Mouse (Mus musculus) embryonic facial prominence, embryonic 13.5 days (tissue): Measurements from ENCODE around the gene Washc2. TPM values are rescaled to one million over a fixed set of nuclear protein-coding genes. Genes with fewer than 3 reads are reported as not detected.
A peak's percentile ranks its signal among the peaks of the same experiment; 100 is the strongest.
"Not testable (repeated sequence)": the region's sequence is repeated elsewhere in the genome, so short reads cannot be mapped to it uniquely, and the experiment has no call there.

ENCODE experiments used
- ATAC-seq: fragments of 200-750 bp; cut with Nextera tagmentation; 2 replicates; pipeline ENCODE4 v1.8.0; 2017; ENCODE audit warnings: low read depth; ENCODE audit not compliant: insufficient number of reproducible peaks, insufficient read depth, low FRiP score, low TSS enrichment
- H3K27ac ChIP-seq: fragments of 300-500 bp; sonication (generic); 2 replicates; pipeline ENCODE4 v1.5.1; 2015; ENCODE audit warnings: moderate library complexity, mild to moderate bottlenecking, inconsistent platforms
- H3K27me3 ChIP-seq: fragments of 300-500 bp; sonication (generic); 2 replicates; pipeline ENCODE4 v1.6.1; 2015; ENCODE audit warnings: mild to moderate bottlenecking, inconsistent platforms
- H3K36me3 ChIP-seq: fragments of 300-500 bp; sonication (generic); 2 replicates; pipeline ENCODE4 v1.6.1; 2015; ENCODE audit warnings: mild to moderate bottlenecking, inconsistent platforms
- H3K4me1 ChIP-seq: fragments of 300-500 bp; sonication (generic); 2 replicates; pipeline ENCODE4 v1.6.1; 2015; ENCODE audit warnings: inconsistent platforms
- H3K4me2 ChIP-seq: fragments of 300-500 bp; sonication (generic); 2 replicates; pipeline ENCODE4 v1.6.1; 2015; ENCODE audit warnings: moderate library complexity, mild to moderate bottlenecking, inconsistent platforms
- H3K4me3 ChIP-seq: fragments of 300-500 bp; sonication (generic); 2 replicates; pipeline ENCODE4 v1.5.1; 2015; ENCODE audit warnings: mild to moderate bottlenecking, inconsistent platforms
- H3K9ac ChIP-seq: fragments of 300-500 bp; sonication (generic); 2 replicates; pipeline ENCODE4 v1.6.1; 2015; ENCODE audit warnings: mild to moderate bottlenecking, inconsistent platforms
- H3K9me3 ChIP-seq: fragments of 300-500 bp; sonication (generic); 2 replicates; pipeline ENCODE4 v1.6.1; 2016; ENCODE audit warnings: inconsistent platforms
- WGBS: fragments of 180-500 bp; shearing (Covaris S2); methylation state at CpG from one replicate; pipeline ENCODE4 v1.1.7; 2015; ENCODE audit warnings: mixed read lengths; 5-methylcytosine and 5-hydroxymethylcytosine counted together
- polyA plus RNA-seq: library from polyadenylated mRNA; unstranded; fragments of >200 nt; fragmentation: Nextera tagmentation; extraction: Ambion mirVana; gene quantifications from 2 replicates; pipeline ENCODE4 v1.2.1, GENCODE M21; 2015

Gene Washc2
- polyA plus RNA-seq, 1 experiment from 2014 or later, result 57.6 TPM

DNA sequence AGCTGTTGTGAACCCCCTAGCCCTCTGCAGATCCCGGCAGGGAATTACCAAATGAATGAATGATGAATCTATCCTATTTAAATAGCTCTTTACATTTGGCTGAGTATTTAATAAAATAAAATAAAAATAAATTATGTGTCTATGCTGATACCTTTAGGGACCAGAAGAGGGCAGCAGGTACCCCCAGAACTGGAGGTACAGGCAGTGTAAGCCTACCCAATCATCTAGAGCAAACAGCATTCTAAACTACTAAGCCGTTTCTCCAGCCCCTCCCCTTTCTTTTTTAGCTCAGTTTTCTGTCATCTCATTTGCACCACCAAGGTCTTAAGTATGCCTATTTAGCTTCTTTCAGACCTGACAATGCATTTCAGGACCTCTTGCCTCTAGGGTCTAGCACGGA is 9.7 kb upstream of the Washc2 start:
- no peak overlapping the region for H3K4me3 ChIP-seq
- peaks cover 2% of the 10 kb centered on the region for H3K27me3 ChIP-seq
- no peaks in the 10 kb centered on the region for H3K9me3 ChIP-seq
- WGBS, result 37% methylated on average over 3 of the region's 3 CpGs
- H3K4me1 ChIP-seq, result peaks cover 6% of the 10 kb centered on the region; the same call in 1 of the 2 replicates
- H3K4me2 ChIP-seq, result no peak overlapping the region
- ATAC-seq, result no peak
- H3K27ac ChIP-seq, result no peak overlapping the region
- no peaks in the 10 kb centered on the region for H3K36me3 ChIP-seq
- H3K9ac ChIP-seq, result no peak overlapping the region

DNA sequence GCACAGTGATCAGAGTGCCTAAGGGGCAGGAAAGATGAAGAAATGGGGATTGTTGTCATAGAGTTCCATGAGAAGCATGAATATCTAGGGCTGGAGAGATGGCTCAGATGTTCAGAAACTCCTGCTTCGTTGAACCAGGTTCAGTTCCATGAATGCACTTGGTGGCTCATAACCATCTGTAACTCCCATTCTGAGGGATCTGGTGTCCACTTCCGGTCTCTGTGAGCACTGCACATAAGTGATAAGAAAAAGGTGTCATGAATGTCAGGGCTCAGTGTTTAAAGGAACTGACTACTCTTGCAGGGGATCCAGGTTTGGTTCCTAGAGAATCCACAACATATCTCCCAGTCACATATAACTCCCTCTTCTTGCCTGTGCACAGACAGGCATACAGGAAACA is 8.2 kb upstream of the Washc2 start:
- no peak overlapping the region for H3K4me2 ChIP-seq
- no peaks in the 10 kb centered on the region for H3K36me3 ChIP-seq
- no peak for ATAC-seq
- no peak overlapping the region for H3K4me3 ChIP-seq
- no peak overlapping the region for H3K27ac ChIP-seq
- peaks cover 2% of the 10 kb centered on the region for H3K27me3 ChIP-seq
- 63% methylated on average over 2 of the region's 2 CpGs for WGBS
- no peaks in the 10 kb centered on the region for H3K4me1 ChIP-seq
- H3K9me3 ChIP-seq, result no peaks in the 10 kb centered on the region
- no peak overlapping the region for H3K9ac ChIP-seq

DNA sequence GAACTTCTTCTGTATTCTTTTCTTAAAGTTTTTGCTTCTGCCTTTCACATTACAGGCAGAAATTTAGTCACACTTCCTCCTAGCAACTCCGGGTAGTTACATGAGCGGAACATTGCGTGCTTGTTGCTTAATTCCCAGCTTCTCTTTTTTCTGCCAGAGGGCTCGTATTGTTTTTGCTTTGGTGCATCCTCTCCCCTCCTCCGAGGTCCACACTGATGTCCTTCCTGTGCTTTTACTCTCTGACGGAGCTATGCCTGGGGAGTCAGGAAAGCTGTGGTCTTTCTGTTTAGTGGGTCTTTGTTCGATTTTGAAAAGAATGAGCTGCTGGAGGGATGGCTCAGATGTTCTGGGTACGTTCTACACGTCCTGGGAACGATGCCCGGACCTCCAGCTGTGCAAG is 19.9 kb downstream of the Washc2 start:
- Histone ChIP-seq H3K9ac (no peak overlapping the region), H3K27me3 (no peaks in the 10 kb centered on the region), H3K4me2 (no peak overlapping the region), H3K27ac (no peak overlapping the region), H3K36me3 (peaks cover 81% of the 10 kb centered on the region), H3K9me3 (no peaks in the 10 kb centered on the region), H3K4me3 (no peak overlapping the region), H3K4me1 (no peaks in the 10 kb centered on the region)
- 72% methylated on average over 11 of the region's 11 CpGs for WGBS
- no peak for ATAC-seq

DNA sequence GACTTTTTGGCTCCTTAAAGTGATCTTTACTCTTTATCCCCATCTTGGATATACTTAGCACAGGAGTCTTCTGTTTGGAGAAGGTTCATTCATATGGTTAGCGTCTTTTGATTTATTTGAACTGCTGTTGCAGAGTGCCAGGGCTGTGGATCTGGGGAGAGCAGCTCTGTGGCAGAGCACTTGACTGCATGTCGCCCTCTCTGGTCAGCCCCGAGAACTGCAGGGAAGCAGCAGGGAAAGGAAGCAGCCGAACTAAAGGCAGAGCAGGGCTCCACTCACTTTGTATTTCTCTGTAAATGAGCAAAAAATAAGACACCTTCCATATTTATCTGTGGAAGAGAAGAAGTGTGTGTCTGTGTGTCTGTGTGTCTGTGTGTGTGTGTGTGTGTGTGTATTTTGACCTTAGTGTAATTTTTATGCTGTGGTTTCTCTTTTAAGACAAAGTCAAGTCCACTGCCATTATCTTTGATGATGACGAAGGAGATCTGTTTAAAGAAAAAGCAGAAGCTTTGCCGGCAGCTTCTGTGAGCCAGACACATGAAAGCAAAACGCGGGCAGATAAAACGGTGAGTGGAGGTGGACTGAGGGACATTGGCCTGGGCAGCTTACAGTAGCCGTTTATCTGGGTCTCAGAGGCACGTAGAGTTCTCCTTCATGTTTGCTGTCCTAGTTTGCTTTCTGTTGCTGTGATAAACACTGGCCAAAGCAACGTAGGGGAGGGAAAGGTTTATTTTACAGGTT is 21.1 kb downstream of the Washc2 start:
- WGBS, result 68% methylated on average over 12 of the region's 12 CpGs
- Histone ChIP-seq H3K36me3 (peaks cover 83% of the 10 kb centered on the region), H3K27me3 (no peaks in the 10 kb centered on the region), H3K4me2 (no peak overlapping the region), H3K9ac (no peak overlapping the region), H3K4me3 (no peak overlapping the region), H3K4me1 (no peaks in the 10 kb centered on the region), H3K9me3 (no peaks in the 10 kb centered on the region), H3K27ac (no peak overlapping the region)
- ATAC-seq, result no peak

DNA sequence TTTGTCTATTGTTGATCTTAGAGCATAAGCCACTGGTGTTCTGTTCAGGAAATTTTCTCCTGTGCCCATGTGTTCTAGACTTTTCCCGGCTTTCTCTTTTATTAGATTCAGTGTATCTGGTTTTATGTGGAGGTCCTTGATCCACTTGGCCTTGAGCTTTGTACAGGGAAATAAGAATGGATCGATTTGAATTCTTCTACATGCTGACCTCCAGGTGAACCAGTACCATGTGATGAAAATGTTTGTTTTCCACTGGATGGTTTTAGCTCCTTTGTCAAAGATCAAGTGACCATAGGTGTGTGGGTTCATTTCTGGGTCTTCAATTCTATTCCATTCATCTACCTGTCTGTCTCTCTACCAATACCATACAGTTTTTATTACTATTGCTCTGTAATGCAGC is 27.0 kb downstream of the Washc2 start:
- peaks cover 79% of the 10 kb centered on the region for H3K36me3 ChIP-seq
- H3K9ac ChIP-seq, H3K4me3 ChIP-seq, H3K4me2 ChIP-seq, H3K27ac ChIP-seq, H3K4me1 ChIP-seq, H3K27me3 ChIP-seq, ATAC-seq, H3K9me3 ChIP-seq: not testable (repeated sequence)
- 95% methylated on average over 2 of the region's 2 CpGs for WGBS

DNA sequence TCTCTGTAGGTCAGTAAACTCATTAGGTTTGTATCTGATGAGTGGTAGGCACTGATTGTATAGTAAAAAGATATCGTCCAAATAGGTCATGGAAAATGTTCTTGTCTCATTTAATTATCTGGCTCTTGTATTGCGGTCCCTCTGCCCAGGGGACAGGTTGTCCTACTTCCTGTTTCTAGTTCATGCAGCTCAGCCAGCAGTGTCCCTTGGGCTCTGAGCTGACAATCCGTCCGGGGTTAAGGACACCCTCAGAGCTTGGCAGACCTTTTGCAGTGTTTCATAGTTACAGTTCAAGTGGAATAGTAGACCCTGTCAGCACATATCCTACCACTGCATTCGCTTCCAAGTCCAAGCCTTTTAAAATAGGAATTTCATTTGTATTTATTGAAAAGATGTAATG is 27.5 kb downstream of the Washc2 start:
- H3K9ac ChIP-seq, result no peak overlapping the region
- 88% methylated on average over 5 of the region's 5 CpGs for WGBS
- peaks cover 82% of the 10 kb centered on the region for H3K36me3 ChIP-seq
- no peak overlapping the region for H3K27ac ChIP-seq
- H3K4me2 ChIP-seq, result no peak overlapping the region
- H3K27me3 ChIP-seq, result no peaks in the 10 kb centered on the region
- H3K9me3 ChIP-seq, result no peaks in the 10 kb centered on the region
- no peak overlapping the region for H3K4me3 ChIP-seq
- ATAC-seq, result no peak
- no peaks in the 10 kb centered on the region for H3K4me1 ChIP-seq

DNA sequence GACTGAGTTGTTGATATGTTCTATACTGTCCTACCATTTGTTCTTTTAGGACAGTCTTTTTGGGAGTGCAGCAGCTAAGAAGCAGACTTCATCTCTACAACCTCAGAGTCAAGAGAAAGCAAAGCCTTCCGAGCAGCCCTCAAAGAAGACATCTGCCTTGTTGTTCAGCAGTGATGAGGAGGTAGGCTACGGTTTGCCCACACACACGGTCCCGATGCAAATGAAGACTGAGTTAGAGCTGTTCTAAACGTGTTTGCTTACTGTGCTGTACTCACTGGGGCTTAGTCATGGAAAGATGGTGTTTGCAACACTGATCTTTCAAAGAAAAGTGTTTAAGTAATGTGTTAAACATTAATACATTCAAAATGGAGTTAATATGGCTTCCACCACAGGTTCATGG is 30.2 kb downstream of the Washc2 start:
- no peaks in the 10 kb centered on the region for H3K9me3 ChIP-seq
- ATAC-seq, result no peak
- H3K36me3 ChIP-seq, result peaks cover 76% of the 10 kb centered on the region
- H3K9ac ChIP-seq, result no peak overlapping the region
- 90% methylated on average over 5 of the region's 5 CpGs for WGBS
- H3K4me1 ChIP-seq, result no peaks in the 10 kb centered on the region
- no peaks in the 10 kb centered on the region for H3K27me3 ChIP-seq
- no peak overlapping the region for H3K4me3 ChIP-seq
- H3K27ac ChIP-seq, result no peak overlapping the region
- H3K4me2 ChIP-seq, result no peak overlapping the region

DNA sequence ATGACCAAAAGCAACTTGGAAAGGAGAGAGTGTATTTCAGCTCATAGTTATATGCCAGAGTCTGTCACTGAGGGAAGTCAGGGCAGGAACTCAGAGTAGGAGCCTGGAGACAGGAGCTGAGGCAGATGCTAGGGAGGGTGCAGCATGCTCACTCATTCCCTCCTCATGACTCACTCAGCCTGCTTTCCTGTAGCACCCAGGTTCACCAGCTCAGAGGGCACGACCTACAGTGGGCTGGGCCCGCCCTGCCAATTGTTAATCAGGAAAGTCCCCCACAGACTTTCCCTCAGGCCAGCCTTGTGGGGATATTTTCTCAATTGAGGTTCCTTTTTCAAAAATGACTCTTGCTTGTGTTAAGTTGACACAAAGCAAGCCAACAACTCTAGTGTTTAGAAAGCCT is 32.5 kb downstream of the Washc2 start:
- no peak for ATAC-seq
- Histone ChIP-seq H3K9ac (no peak overlapping the region), H3K4me1 (no peaks in the 10 kb centered on the region), H3K4me3 (no peak overlapping the region), H3K9me3 (no peaks in the 10 kb centered on the region), H3K27me3 (no peaks in the 10 kb centered on the region), H3K4me2 (no peak overlapping the region), H3K36me3 (peaks cover 75% of the 10 kb centered on the region), H3K27ac (no peak overlapping the region)
- WGBS, result 68% methylated on average over 2 of the region's 2 CpGs

DNA sequence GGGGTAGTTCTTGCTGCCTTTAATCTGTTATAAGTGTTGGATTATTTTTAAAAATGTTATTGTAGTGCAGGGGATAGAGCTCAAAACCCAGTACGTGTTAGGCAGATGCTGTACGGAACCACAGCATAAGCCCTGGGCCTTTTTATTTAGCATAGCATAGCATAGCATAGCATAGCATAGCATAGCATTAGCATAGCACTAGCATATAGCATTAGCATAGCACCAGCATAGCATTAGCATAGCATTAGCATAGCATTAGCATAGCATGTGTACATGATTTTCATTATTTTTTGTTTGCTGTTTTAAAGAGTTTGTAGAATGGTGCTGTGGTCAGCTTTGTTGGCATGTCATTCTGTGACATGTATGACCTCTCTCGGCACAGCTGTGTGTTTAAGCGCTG is 51.8 kb downstream of the Washc2 start:
- no peaks in the 10 kb centered on the region for H3K4me1 ChIP-seq
- no peaks in the 10 kb centered on the region for H3K27me3 ChIP-seq
- H3K4me2 ChIP-seq, result no peak overlapping the region
- no peak overlapping the region for H3K27ac ChIP-seq
- peaks cover 67% of the 10 kb centered on the region for H3K36me3 ChIP-seq
- no peaks in the 10 kb centered on the region for H3K9me3 ChIP-seq
- H3K9ac ChIP-seq, result no peak overlapping the region
- H3K4me3 ChIP-seq, result no peak overlapping the region
- 85% methylated on average over 4 of the region's 4 CpGs for WGBS
- no peak for ATAC-seq

DNA sequence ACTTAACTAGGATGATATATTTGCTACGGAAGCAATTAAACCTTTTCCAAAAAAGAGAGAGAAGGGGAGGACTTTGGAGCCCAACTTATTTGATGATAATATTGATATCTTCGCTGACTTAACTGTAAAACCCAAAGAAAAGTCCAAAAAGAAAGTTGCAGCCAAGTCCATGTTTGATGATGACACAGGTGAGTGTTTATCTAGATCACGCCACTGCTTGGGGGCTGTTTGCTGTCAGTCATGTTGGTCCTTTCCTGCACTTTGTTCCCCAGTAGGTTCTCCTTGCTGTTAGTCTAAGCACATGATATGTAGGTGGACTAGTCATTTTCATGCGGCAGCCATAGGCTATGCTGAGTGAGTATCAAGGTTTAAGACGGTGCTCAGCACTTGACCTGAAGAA is 52.6 kb downstream of the Washc2 start:
- no peak overlapping the region for H3K27ac ChIP-seq
- no peaks in the 10 kb centered on the region for H3K27me3 ChIP-seq
- no peak overlapping the region for H3K4me2 ChIP-seq
- H3K4me3 ChIP-seq, result no peak overlapping the region
- no peaks in the 10 kb centered on the region for H3K9me3 ChIP-seq
- H3K4me1 ChIP-seq, result peaks cover 4% of the 10 kb centered on the region
- ATAC-seq, result no peak
- peaks cover 59% of the 10 kb centered on the region for H3K36me3 ChIP-seq
- H3K9ac ChIP-seq, result no peak overlapping the region
- WGBS, result 93% methylated on average over 5 of the region's 5 CpGs

DNA sequence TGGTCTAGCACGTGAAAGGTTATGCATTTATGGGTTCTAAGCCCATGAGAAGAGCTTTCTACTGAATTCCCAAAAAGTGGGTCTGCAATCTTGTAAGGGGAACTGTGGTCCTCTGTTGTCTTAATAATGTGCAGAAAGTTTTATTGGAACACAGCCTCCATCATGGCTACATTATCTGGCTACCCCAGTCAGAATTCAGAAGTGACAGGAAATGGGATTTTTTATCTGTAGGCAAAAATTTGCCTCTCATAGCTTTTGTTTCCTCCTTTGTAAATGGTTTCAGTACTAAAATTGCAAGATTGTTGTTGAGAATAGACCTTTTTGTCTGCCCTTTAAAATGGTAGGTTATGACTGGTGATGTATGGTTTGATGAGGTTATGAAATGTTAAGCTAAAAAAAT is 55.0 kb downstream of the Washc2 start:
- WGBS, result 91% methylated on average over 1 of the region's 1 CpGs

DNA sequence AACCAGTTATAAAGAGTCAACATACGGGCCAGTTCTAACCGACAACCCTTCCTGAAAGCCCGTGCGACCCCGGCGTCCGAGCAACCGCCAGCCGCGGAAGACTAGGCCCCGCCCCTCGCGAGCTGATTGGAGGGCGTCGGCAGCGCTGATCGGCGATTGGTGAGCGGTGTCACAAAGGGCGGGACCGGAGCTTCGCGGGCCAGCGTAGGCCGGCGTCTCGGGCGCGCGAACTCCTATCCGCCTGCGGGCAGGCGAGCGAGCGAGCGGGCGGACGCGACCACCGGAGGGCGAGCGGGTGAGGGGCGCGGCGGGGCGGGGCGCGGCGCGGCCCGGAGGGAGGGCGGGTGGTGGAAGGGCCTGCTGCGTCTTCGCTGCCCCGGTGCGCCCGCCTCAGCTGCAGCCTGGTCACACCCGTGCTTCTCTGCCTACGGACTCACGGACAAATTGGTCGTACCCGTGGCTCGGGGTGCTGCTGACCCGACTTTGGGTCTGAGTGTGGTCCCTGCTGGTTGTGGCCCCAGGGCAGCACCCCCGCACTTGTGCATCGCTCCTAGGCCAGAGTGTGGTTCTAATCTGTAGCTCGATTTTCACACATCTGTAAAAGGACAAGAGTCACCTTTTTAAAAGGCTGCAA is 56.3 kb downstream of the Washc2 start, which contains the start of gene Zfand4:
TSS of gene Zfand4 (plus strand) at position 205 of the 634 bp plus-strand sequence.
- peak within 1 kb of the TSS; percentile 73 for H3K4me2 ChIP-seq
- peaks cover 14% of the 10 kb centered on the region for H3K4me1 ChIP-seq
- H3K27me3 ChIP-seq, result no peaks in the 10 kb centered on the region
- H3K9me3 ChIP-seq, result no peaks in the 10 kb centered on the region
- peaks cover 30% of the 10 kb centered on the region for H3K36me3 ChIP-seq
- peak; percentile 91 for ATAC-seq
- H3K4me3 ChIP-seq, result peak within 1 kb of the TSS; percentile 64
- peak within 1 kb of the TSS; percentile 71 for H3K27ac ChIP-seq
- WGBS, result under 1% methylated on average over 55 of the region's 67 CpGs
- peak within 1 kb of the TSS; percentile 81 for H3K9ac ChIP-seq

More for the DNA sequence above, 55.0 kb downstream of the Washc2 start:
- H3K4me3 ChIP-seq, result no peak overlapping the region
- no peak overlapping the region for H3K9ac ChIP-seq
- no peak overlapping the region for H3K27ac ChIP-seq
- no peaks in the 10 kb centered on the region for H3K27me3 ChIP-seq
- no peak overlapping the region for H3K4me2 ChIP-seq
- peaks cover 14% of the 10 kb centered on the region for H3K4me1 ChIP-seq
- H3K9me3 ChIP-seq, result no peaks in the 10 kb centered on the region
- H3K36me3 ChIP-seq, result peaks cover 40% of the 10 kb centered on the region
- ATAC-seq, result no peak
